Mouse (Mus musculus): ENCODE measurements around the gene Gm3033.
"Not testable (repeated sequence)": the region's sequence is repeated elsewhere in the genome, so short reads cannot be mapped to it uniquely, and the experiment has no call there.

Gene Gm3033

DNA sequence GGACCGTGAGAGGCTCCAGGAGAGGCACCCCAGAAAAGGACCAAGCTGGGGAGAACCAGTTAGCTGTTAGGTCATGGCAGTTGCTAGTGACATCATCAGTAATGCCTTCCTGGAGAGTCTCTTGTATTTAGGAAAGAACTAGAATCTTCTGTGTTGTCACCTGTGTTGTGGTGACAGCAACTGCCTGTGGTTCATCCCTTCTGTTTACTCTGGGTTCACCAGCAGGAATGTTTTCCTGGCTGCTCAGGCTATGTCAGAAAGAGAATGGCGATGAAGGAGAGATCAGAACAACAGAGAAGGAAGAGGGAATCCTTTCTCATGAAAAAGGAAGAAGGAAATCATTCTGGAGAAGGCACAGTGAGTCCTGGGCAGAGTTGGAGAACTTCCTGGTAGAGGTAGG is at the start of gene Gm3033:
Gene Gm3033, plus strand, starts transcription at position 301 of the 400 bp plus-strand sequence.
- DNase-seq = not testable (repeated sequence)

DNA sequence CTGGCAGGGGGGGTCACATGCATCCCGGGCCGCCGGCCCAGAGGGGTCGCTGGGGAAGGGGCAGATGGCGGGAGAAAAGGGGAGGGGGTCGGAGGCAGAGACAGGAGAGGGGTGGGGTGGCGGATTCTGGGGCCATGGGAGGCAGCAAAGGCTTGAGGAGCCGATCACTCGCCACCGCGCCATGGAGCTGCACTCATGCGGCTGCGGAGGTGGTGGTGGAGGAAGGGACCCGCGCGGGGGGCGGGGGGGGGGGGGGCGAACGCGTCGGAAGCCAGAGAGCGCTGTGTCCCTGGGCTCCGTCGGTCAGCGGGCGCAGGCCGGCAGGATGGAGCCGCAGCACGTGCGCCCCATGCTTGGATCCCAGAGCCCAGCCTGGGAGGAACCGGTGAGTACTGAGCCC is 36.3 kb upstream of the Gm3033 start, which contains the start of gene Gm3002:
Gene Gm3002, plus strand, starts transcription at position 301 of the 400 bp plus-strand sequence.
- DNase-seq = not testable (repeated sequence)

DNA sequence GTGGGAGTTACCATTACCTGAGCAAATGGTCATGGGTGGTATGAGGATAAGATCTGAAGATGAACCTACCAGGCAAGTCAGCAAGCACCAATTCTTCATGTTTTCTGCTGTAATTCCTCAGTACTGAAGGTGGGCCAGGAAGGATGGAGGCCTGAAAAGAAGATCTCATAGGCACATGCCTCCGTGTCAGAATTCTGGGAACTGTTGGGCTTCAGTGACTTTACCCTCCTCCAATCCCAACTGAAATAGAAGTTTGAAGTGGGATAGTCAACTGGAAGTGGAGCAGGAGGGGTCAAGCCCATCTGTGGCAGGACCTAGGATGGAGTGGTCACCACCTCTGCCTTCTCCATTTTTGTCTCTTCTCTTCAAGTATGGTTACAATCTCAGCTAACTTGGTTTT is 37.8 kb downstream of the Gm3033 start, which contains the start of gene Gm2916:
Gene Gm2916, plus strand, starts transcription at position 301 of the 400 bp plus-strand sequence.
- not testable (repeated sequence) for DNase-seq
